Mouse (Mus musculus): Measurements from ENCODE around the gene Ncor2.
A peak's percentile ranks its signal among the peaks of the same experiment; 100 is the strongest.

Gene Ncor2

GRCm38 (mm10) chr5:125128939-125129385, 50.1 kb downstream of the Ncor2 start:
- Histone ChIP-seq H3K4me1 (replicated peaks; ENCODE audit: low read depth, low read length) (peaks cover 96% of the 10 kb centered on the region), H3K4me3 (replicated peaks; ENCODE audit: low read length) (peak overlapping the region; percentile 17; the same call in 1 of the 2 replicates), H3K36me3 (ENCODE audit: insufficient read depth, low read length) (peaks cover 32% of the 10 kb centered on the region), H3K27me3 (ENCODE audit: insufficient read depth, low read length) (no peaks in the 10 kb centered on the region), H3K9me3 (ENCODE audit: low read length) (no peaks in the 10 kb centered on the region)
- no peak for TF ChIP-seq CTCF (conservative IDR thresholded peaks at IDR 0.05; ENCODE audit: low read length)
- no peak for TF ChIP-seq NANOG (IDR thresholded peaks at IDR 0.05; ENCODE audit: borderline replicate concordance, low read length)
- no peak for TF ChIP-seq POU5F1 (IDR thresholded peaks at IDR 0.05; ENCODE audit: borderline replicate concordance, low read length)

GRCm38 (mm10) chr5:125127920-125128319, 51.1 kb downstream of the Ncor2 start:
- TF ChIP-seq NANOG (IDR thresholded peaks at IDR 0.05; ENCODE audit: borderline replicate concordance, low read length) (no peak), POU5F1 (IDR thresholded peaks at IDR 0.05; ENCODE audit: borderline replicate concordance, low read length) (no peak), CTCF (conservative IDR thresholded peaks at IDR 0.05; ENCODE audit: low read length) (no peak)
- H3K27me3 ChIP-seq (ENCODE audit: insufficient read depth, low read length): no peaks in the 10 kb centered on the region
- peaks cover 96% of the 10 kb centered on the region for H3K4me1 ChIP-seq (replicated peaks; ENCODE audit: low read depth, low read length)
- peaks cover 33% of the 10 kb centered on the region for H3K36me3 ChIP-seq (ENCODE audit: insufficient read depth, low read length)
- no peaks in the 10 kb centered on the region for H3K9me3 ChIP-seq (ENCODE audit: low read length)
- H3K4me3 ChIP-seq (replicated peaks; ENCODE audit: low read length): no peak overlapping the region

GRCm38 (mm10) chr5:125127426-125127825, 51.6 kb downstream of the Ncor2 start:
- Histone ChIP-seq H3K36me3 (ENCODE audit: insufficient read depth, low read length) (peaks cover 33% of the 10 kb centered on the region), H3K27me3 (ENCODE audit: insufficient read depth, low read length) (no peaks in the 10 kb centered on the region), H3K9me3 (ENCODE audit: low read length) (no peaks in the 10 kb centered on the region), H3K4me1 (replicated peaks; ENCODE audit: low read depth, low read length) (peaks cover 94% of the 10 kb centered on the region), H3K4me3 (replicated peaks; ENCODE audit: low read length) (no peak overlapping the region)
- no peak for TF ChIP-seq POU5F1 (IDR thresholded peaks at IDR 0.05; ENCODE audit: borderline replicate concordance, low read length)
- TF ChIP-seq CTCF (conservative IDR thresholded peaks at IDR 0.05; ENCODE audit: low read length): no peak
- TF ChIP-seq NANOG (IDR thresholded peaks at IDR 0.05; ENCODE audit: borderline replicate concordance, low read length): no peak

GRCm38 (mm10) chr5:125125966-125126464, 53.0 kb downstream of the Ncor2 start:
- Histone ChIP-seq H3K4me3 (replicated peaks; ENCODE audit: low read length) (no peak overlapping the region), H3K9me3 (ENCODE audit: low read length) (no peaks in the 10 kb centered on the region), H3K27me3 (ENCODE audit: insufficient read depth, low read length) (no peaks in the 10 kb centered on the region), H3K36me3 (ENCODE audit: insufficient read depth, low read length) (peaks cover 37% of the 10 kb centered on the region), H3K4me1 (replicated peaks; ENCODE audit: low read depth, low read length) (peaks cover 92% of the 10 kb centered on the region)
- TF ChIP-seq CTCF (conservative IDR thresholded peaks at IDR 0.05; ENCODE audit: low read length) (no peak), POU5F1 (IDR thresholded peaks at IDR 0.05; ENCODE audit: borderline replicate concordance, low read length) (no peak), NANOG (IDR thresholded peaks at IDR 0.05; ENCODE audit: borderline replicate concordance, low read length) (no peak)

- Histone ChIP-seq H3K4me3 (replicated peaks; ENCODE audit: low read length) (no peak overlapping the region), H3K4me1 (replicated peaks; ENCODE audit: low read depth, low read length) (peaks cover 92% of the 10 kb centered on the region), H3K9me3 (ENCODE audit: low read length) (no peaks in the 10 kb centered on the region), H3K27me3 (ENCODE audit: insufficient read depth, low read length) (no peaks in the 10 kb centered on the region), H3K36me3 (ENCODE audit: insufficient read depth, low read length) (peaks cover 41% of the 10 kb centered on the region)
- TF ChIP-seq NANOG (IDR thresholded peaks at IDR 0.05; ENCODE audit: borderline replicate concordance, low read length) (no peak), POU5F1 (IDR thresholded peaks at IDR 0.05; ENCODE audit: borderline replicate concordance, low read length) (no peak), CTCF (conservative IDR thresholded peaks at IDR 0.05; ENCODE audit: low read length) (no peak)
Observed at GRCm38 (mm10) chr5:125125219-125125618, 53.8 kb downstream of the Ncor2 start.

DNA sequence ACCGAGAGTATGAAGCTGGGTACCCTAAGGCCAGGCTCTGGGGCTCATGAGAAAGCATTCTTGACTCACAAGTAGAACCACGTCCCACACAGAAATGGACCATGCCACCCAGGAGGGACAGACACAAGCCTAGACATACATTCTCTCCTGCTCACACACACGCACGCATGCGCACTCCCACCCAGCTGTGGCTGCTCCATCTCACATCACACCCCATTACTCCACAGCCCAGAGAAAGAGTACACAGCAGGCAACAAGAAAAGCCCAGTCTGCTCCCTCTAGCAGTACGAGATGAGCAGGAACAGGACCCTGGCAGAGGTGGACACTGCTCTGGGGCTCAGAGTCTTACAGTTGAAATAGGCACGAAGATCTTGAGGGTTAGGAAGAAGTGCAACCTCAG, 55.0 kb downstream of the Ncor2 start:
- peaks cover 94% of the 10 kb centered on the region for H3K4me1 ChIP-seq (replicated peaks; ENCODE audit: low read depth, low read length)
- no peaks in the 10 kb centered on the region for H3K9me3 ChIP-seq (ENCODE audit: low read length)
- peaks cover 53% of the 10 kb centered on the region for H3K36me3 ChIP-seq (ENCODE audit: insufficient read depth, low read length)
- no peaks in the 10 kb centered on the region for H3K27me3 ChIP-seq (ENCODE audit: insufficient read depth, low read length)
- no peak overlapping the region for H3K4me3 ChIP-seq (replicated peaks; ENCODE audit: low read length)
- no peak for TF ChIP-seq CTCF (conservative IDR thresholded peaks at IDR 0.05; ENCODE audit: low read length)
- no peak for TF ChIP-seq NANOG (IDR thresholded peaks at IDR 0.05; ENCODE audit: borderline replicate concordance, low read length)
- TF ChIP-seq POU5F1 (IDR thresholded peaks at IDR 0.05; ENCODE audit: borderline replicate concordance, low read length): no peak

- no peak for TF ChIP-seq NANOG (IDR thresholded peaks at IDR 0.05; ENCODE audit: borderline replicate concordance, low read length)
- TF ChIP-seq POU5F1 (IDR thresholded peaks at IDR 0.05; ENCODE audit: borderline replicate concordance, low read length): no peak
- TF ChIP-seq CTCF (conservative IDR thresholded peaks at IDR 0.05; ENCODE audit: low read length): no peak
- Histone ChIP-seq H3K9me3 (ENCODE audit: low read length) (no peaks in the 10 kb centered on the region), H3K4me1 (replicated peaks; ENCODE audit: low read depth, low read length) (peaks cover 94% of the 10 kb centered on the region), H3K27me3 (ENCODE audit: insufficient read depth, low read length) (no peaks in the 10 kb centered on the region), H3K36me3 (ENCODE audit: insufficient read depth, low read length) (peaks cover 61% of the 10 kb centered on the region), H3K4me3 (replicated peaks; ENCODE audit: low read length) (0 out of 2 replicates have a peak overlapping the region, but pooled peaks have one; percentile 23)
Observed at GRCm38 (mm10) chr5:125123206-125123605, 55.8 kb downstream of the Ncor2 start.

GRCm38 (mm10) chr5:125122546-125122945, 56.5 kb downstream of the Ncor2 start:
- no peak for TF ChIP-seq POU5F1 (IDR thresholded peaks at IDR 0.05; ENCODE audit: borderline replicate concordance, low read length)
- TF ChIP-seq CTCF (conservative IDR thresholded peaks at IDR 0.05; ENCODE audit: low read length): no peak
- TF ChIP-seq NANOG (IDR thresholded peaks at IDR 0.05; ENCODE audit: borderline replicate concordance, low read length): no peak
- Histone ChIP-seq H3K36me3 (ENCODE audit: insufficient read depth, low read length) (peaks cover 68% of the 10 kb centered on the region), H3K9me3 (ENCODE audit: low read length) (no peaks in the 10 kb centered on the region), H3K27me3 (ENCODE audit: insufficient read depth, low read length) (no peaks in the 10 kb centered on the region), H3K4me1 (replicated peaks; ENCODE audit: low read depth, low read length) (peaks cover 87% of the 10 kb centered on the region), H3K4me3 (replicated peaks; ENCODE audit: low read length) (no peak overlapping the region)

- peaks cover 72% of the 10 kb centered on the region for H3K36me3 ChIP-seq (ENCODE audit: insufficient read depth, low read length)
- no peaks in the 10 kb centered on the region for H3K27me3 ChIP-seq (ENCODE audit: insufficient read depth, low read length)
- no peaks in the 10 kb centered on the region for H3K9me3 ChIP-seq (ENCODE audit: low read length)
Observed at GRCm38 (mm10) chr5:125122049-125122448, 57.0 kb downstream of the Ncor2 start.

More at GRCm38 (mm10) chr5:125122049-125122448, 57.0 kb downstream of the Ncor2 start:
- TF ChIP-seq CTCF (conservative IDR thresholded peaks at IDR 0.05; ENCODE audit: low read length): no peak
- no peak for TF ChIP-seq NANOG (IDR thresholded peaks at IDR 0.05; ENCODE audit: borderline replicate concordance, low read length)
- TF ChIP-seq POU5F1 (IDR thresholded peaks at IDR 0.05; ENCODE audit: borderline replicate concordance, low read length): no peak
- H3K4me1 ChIP-seq (replicated peaks; ENCODE audit: low read depth, low read length): peaks cover 83% of the 10 kb centered on the region
- no peak overlapping the region for H3K4me3 ChIP-seq (replicated peaks; ENCODE audit: low read length)
